Mouse (Mus musculus): Measurements from ENCODE around the gene Dusp22.

Dusp22 gene

DNA sequence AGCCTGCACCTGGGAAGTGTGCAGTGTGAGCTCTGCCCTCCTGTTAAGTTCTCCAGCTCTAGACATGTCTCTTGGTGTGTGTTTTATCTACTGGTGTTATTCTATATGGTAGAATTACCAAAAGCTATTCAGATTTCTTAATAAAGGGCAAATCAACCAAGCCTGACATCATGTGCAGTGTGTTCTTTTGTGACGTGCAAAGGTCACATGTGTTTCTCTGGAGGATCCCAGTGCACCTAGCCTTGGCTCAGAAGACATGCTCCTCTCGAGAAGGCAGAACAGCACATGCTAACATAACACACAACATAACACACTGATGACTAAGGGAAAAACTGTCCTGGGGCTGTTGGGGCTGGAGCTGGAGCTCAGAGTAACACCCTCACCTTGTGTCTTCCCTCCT, 51.3 kb downstream of the Dusp22 start:
- ChIA-PET CTCF (no interaction called here), POLR2A (interaction anchor here in 1 of 4 experiments (0.7 kb wide), 1 partner anchor 1968 kb away, joined by 3 read pairs; no protein-coding TSS in a partner anchor)

DNA sequence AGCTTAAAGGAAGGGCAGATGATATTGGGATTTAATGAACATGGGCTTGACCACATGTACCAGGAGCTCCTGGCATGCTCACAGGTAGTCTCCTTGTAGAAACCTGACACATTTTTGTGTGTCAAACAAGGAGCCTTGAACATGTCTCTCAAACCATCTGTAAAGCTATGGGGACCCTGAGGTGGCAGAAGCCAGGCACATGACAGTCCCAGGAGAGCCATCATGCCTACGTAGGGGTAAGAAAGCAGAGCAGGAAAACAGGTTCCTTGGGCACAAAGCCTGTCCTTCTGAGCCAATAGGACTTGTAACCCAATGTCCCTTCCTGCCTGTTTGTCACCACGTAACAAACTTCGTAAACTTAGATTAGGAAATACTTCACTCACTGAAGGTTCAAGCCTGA, 51.9 kb downstream of the Dusp22 start:
- ChIA-PET POLR2A (no interaction called here), CTCF (no interaction called here)

- POLR2A ChIA-PET: no interaction called here
- CTCF ChIA-PET: interaction anchor here in 1 of 4 experiments (1.2 kb wide), 1 partner anchor 176 kb away, joined by 3 read pairs; no protein-coding TSS in a partner anchor
These were observed 52.5 kb downstream of the Dusp22 start for GRCm38 (mm10) chr13:30712280-30712679.

DNA sequence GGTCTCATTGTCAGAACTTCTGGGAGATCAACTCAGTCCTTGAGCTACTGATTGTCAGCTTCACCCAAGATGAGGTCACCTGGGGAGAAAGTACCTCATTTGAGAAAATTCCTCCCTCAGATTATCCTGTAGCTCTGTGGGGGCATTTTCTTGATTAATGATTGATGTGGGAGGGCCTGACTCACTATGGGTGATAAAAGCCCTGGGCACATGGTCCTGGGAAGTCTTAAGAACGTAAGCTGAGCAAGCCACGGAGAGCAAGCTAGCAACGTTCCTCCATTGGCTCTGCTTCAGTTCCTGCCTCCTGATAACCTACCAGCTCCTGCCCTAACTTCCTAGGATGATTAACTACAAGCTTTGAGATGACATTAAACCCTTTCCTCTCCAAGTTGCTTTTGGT, 53.8 kb downstream of the Dusp22 start:
- ChIA-PET CTCF (no interaction called here), POLR2A (no interaction called here)

DNA sequence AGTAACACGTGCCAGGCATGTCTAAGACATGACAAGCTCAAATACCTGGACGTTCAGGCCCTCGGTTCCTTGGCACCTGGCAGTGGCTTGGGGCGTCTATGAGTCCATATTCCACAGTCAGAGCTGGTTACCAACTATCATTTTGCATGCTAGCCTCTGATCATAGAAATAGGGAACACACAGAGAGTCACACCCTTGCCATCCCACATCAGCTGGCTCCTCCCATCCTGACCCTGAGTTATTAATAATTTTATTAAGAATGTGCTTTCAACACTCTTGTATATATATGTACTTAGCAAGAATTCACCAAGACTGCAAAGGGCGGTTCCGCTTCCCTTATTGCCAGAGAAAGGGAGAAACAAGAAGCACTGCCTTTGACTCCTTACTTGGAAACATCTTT, 54.8 kb downstream of the Dusp22 start:
- ChIA-PET CTCF (interaction anchor here in 1 of 4 experiments (0.7 kb wide), 1 partner anchor 172 kb away, joined by 3 read pairs; no protein-coding TSS in a partner anchor), POLR2A (no interaction called here)

- POLR2A ChIA-PET: no interaction called here
These were observed 55.3 kb downstream of the Dusp22 start for GRCm38 (mm10) chr13:30715060-30715459.

GRCm38 (mm10) chr13:30715573-30715972, 55.8 kb downstream of the Dusp22 start:
- ChIA-PET POLR2A (no interaction called here), CTCF (no interaction called here)

More at GRCm38 (mm10) chr13:30715060-30715459, 55.3 kb downstream of the Dusp22 start:
- CTCF ChIA-PET: interaction anchor here in 1 of 4 experiments (0.7 kb wide), 1 partner anchor 171 kb away, joined by 3 read pairs; no protein-coding TSS in a partner anchor

DNA sequence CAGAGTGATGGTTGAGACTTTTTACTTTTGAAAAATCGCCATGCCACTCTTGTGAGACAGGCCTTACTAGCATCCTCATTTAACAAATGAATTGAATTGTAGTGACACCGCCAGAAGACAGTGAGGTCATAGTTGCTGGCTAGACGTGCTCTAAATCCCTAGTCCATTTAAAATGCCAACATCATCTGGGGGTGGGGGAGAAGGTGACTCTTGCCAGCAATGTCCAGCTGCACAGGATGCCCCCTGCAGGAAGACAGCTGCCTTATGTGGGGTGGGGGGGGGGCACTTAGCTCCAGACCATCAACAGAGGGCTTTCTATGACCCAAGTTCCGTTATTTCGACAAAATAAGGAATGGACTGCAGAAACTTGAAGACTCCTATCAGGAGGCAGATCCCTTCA, 56.8 kb downstream of the Dusp22 start:
- ChIA-PET POLR2A (no interaction called here), CTCF (no interaction called here)

GRCm38 (mm10) chr13:30722601-30723000, 62.8 kb downstream of the Dusp22 start:
- ChIA-PET POLR2A (interaction anchor here in 1 of 4 experiments (0.6 kb wide), 1 partner anchor 65 kb away, joined by 6 read pairs; no protein-coding TSS in a partner anchor), CTCF (no interaction called here)

DNA sequence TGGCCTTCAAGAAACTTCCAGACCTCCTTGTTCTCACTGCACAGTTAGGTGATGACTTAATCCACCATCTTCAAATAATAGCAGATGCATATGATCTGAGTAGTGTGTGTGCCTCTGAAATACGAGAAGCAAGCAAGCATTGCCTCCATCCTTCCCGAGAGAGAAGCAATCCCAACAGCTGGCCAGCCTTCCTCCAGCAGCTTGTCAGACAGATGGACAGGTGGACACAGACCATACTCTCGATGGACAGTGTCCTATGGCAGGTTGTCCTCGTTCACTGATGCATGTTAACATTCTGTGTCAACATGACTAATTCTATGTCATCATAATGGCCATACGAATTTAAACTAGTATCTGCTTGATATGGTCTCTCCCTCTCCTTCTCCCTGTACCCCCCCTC, 63.5 kb downstream of the Dusp22 start:
- ChIA-PET POLR2A (interaction anchor here in 1 of 4 experiments (0.6 kb wide), 1 partner anchor 64 kb away, joined by 6 read pairs; no protein-coding TSS in a partner anchor), CTCF (interaction anchor here in 1 of 4 experiments (0.5 kb wide), 1 partner anchor 463 kb away, joined by 5 read pairs; no protein-coding TSS in a partner anchor)

DNA sequence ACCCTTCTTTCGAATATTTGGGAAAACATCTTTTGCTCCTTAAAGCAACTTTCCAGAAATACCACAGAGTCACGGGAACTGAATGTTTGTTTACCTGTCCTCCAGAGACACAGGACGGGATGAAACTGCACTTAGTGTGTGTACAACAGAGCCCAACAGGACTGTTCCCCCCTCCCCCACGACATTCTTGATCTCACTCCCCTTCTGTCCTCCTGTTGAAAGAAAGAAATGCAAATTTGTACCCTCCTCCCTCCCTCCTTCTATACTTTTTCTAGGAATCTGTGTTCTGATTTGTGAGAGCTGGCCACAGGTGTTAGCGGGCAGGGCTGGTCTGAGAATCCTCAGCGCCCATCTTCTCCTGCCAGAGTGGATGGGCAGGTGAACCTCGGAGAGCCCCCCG, 64.1 kb downstream of the Dusp22 start:
- ChIA-PET POLR2A (interaction anchor here in 1 of 4 experiments (0.7 kb wide), 1 partner anchor 800 kb away, joined by 4 read pairs; no protein-coding TSS in a partner anchor), CTCF (no interaction called here)

- POLR2A ChIA-PET: interaction anchor here in 1 of 4 experiments (0.7 kb wide), 1 partner anchor 799 kb away, joined by 4 read pairs; no protein-coding TSS in a partner anchor
- CTCF ChIA-PET: interaction anchor here in 1 of 4 experiments (0.6 kb wide), 1 partner anchor 336 kb away, joined by 4 read pairs; no protein-coding TSS in a partner anchor
These were observed 65.0 kb downstream of the Dusp22 start for GRCm38 (mm10) chr13:30724691-30725271.

GRCm38 (mm10) chr13:30726879-30727278, 67.1 kb downstream of the Dusp22 start:
- CTCF ChIA-PET: no interaction called here
- POLR2A ChIA-PET: interaction anchor here in 1 of 4 experiments (0.5 to 0.6 kb wide), 2 partner anchors 54 to 948 kb away, joined by 8 to 15 read pairs; no protein-coding TSS in a partner anchor

DNA sequence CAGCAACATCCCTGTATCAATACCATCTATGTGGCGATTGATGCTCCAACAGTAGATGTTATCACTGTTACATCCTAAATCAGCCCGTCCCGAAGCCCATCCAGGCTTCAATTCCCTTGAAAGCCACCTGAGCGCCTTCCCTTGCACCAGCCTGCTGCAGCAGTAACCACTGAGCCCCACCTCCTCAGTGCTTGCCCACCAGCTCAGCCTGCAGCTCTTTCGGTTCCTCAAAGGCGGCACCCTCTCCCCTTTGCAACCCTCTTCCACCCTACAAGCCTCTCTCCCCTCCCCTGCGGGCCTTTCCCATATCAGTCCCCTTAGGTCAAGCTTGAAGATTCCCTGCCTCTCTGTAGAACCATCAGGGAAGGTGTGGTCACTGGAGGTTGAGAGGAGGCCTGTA, 68.4 kb downstream of the Dusp22 start:
- CTCF ChIA-PET: no interaction called here
- POLR2A ChIA-PET: no interaction called here

- ChIA-PET CTCF (no interaction called here), POLR2A (no interaction called here)
These were observed 69.4 kb downstream of the Dusp22 start for GRCm38 (mm10) chr13:30729245-30729644.

DNA sequence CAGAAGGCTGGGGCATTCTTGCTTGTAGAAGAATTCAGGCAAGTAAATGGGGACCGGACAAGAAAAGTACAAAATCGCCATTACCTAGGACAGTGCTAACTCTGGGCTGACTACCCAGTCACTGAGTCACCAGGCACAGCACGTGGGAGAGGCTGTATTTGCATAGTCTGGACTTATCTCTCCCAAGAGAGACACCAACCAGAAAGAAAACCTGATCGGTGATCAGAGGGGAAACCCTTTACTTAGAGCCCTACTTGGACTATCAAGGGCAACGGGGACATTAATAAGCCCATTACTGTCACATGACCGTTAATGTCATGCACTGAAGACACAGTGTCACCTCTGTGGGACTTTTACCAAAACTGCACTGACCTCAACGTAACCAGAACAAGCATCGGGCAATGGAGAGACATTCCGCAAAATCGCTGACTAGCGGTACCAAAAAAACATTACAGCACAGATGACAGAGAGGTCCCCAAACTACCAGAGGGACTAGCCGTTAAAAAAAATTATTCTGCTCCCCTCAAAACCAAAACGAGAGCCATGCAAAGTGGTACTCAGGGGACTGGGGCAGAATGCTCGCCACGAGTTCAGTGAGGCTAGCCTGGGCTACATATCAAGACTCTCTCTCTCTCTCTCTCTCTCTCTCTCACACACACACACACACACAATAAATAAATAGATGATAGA, 70.5 kb downstream of the Dusp22 start:
- CTCF ChIA-PET: interaction anchor here in 1 of 4 experiments (0.6 kb wide), 1 partner anchor 471 kb away, joined by 3 read pairs; no protein-coding TSS in a partner anchor
- POLR2A ChIA-PET: interaction anchor here in 2 of 4 experiments (0.6 to 0.8 kb wide), 3 partner anchors 12 to 601 kb away, joined by 3 to 4 read pairs (median 4); no protein-coding TSS in a partner anchor

DNA sequence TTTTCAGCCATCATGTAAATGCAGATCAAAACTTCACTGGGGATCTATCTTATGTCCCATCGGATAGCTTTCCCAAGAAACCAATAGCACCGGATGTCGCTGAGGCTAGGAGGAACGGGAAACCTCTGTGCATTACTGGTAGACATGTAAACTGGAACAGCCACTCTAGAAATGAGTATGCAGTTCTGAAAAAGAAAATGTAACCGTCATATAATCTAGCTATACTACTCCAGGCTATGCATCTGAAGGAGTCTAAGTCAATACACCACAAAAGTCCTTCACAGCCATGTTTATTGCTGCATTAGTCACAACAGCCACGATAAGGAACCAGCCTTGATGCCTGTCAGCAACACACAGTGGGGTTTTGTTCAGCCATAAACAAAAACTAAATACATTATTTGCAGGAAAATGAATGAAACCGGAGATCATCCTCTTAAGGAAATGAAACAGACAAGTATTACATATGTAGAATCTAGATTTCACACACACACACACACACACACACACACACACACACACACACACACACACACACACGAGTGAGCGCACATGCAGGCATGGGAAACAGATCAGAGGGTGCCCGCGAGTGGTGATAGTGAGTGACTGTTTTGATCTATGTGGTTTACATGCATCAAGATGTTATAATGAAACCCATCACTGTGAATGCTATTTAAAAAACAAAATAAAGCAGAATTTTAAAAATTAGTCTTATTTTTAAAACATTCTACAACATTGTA, 73.1 kb downstream of the Dusp22 start:
- ChIA-PET CTCF (no interaction called here), POLR2A (no interaction called here)

- ChIA-PET CTCF (no interaction called here), POLR2A (no interaction called here)
These were observed 76.9 kb downstream of the Dusp22 start for GRCm38 (mm10) chr13:30736721-30737120.

GRCm38 (mm10) chr13:30737257-30737656, 77.5 kb downstream of the Dusp22 start:
- POLR2A ChIA-PET: interaction anchor here in 2 of 4 experiments (0.6 to 0.7 kb wide), 2 partner anchors 30 to 86 kb away, joined by 3 read pairs; no protein-coding TSS in a partner anchor
- CTCF ChIA-PET: no interaction called here

Measured in embryonic stem cell, embryonic (primary cell).